Mouse (Mus musculus) retina, adult 2 months (tissue): ENCODE results near the gene 1700123K08Rik.
"Not testable (repeated sequence)": the region's sequence is repeated elsewhere in the genome, so short reads cannot be mapped to it uniquely, and the experiment has no call there.

Experiments
- DNase-seq: peaks from one replicate; pipeline ENCODE4 v3.0.0-alpha.2; 2012; ENCODE audit warnings: low read depth, low spot score

The 1700123K08Rik gene

GRCm38 (mm10) chr5:138564612-138565011 lies at the start of gene 1700123K08Rik:
Gene 1700123K08Rik (minus strand): TSS chr5:138564712.
- not testable (repeated sequence) for DNase-seq

- DNase-seq, result no peak
Measured at GRCm38 (mm10) chr5:138587396-138587795, 22.9 kb upstream of the 1700123K08Rik start.

DNA sequence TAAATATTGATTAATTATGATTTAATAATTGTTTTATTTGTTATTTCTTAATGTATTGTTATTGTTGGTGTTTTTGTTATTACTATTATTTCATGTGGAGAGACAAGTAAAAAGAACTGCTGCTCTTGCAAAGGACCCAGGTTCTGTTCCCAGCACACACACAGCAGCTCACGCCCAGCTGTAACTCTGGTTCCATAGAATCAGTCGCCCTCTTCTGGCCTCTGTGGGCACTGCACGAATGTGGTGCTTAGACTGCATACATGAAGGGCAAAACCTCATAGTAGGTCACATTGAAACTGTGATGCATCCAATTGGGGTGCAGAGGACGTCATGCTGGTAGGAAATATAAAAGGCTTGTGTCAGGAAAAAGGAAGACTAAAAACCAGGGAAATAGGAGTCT lies 7.1 kb upstream of the 1700123K08Rik start:
- no peak for DNase-seq

- no peak for DNase-seq
Measured at GRCm38 (mm10) chr5:138552718-138553117, 11.8 kb downstream of the 1700123K08Rik start.

GRCm38 (mm10) chr5:138532491-138532890 lies 32.0 kb downstream of the 1700123K08Rik start:
- no peak for DNase-seq
